Mouse (Mus musculus) liver, adult (tissue): ENCODE results near the gene Klf3.
A peak's percentile ranks its signal among the peaks of the same experiment; 100 is the strongest.

Experiments used
- GATA4 ChIP-seq: IDR thresholded peaks from 2 replicates; pipeline ENCODE4 v1.6.1; 2014; ENCODE audit warnings: mild to moderate bottlenecking, low read length; ENCODE audit not compliant: insufficient replicate concordance

Gene Klf3

GRCm38 (mm10) chr5:64805873-64806505, 2.8 kb downstream of the Klf3 start:
- 0 out of 2 replicates have a peak, but pooled peaks have one; percentile 58 for TF ChIP-seq GATA4

GRCm38 (mm10) chr5:64806600-64806999, 3.4 kb downstream of the Klf3 start:
- TF ChIP-seq GATA4: no peak

GRCm38 (mm10) chr5:64807159-64807558, 4.0 kb downstream of the Klf3 start:
- TF ChIP-seq GATA4: no peak

DNA sequence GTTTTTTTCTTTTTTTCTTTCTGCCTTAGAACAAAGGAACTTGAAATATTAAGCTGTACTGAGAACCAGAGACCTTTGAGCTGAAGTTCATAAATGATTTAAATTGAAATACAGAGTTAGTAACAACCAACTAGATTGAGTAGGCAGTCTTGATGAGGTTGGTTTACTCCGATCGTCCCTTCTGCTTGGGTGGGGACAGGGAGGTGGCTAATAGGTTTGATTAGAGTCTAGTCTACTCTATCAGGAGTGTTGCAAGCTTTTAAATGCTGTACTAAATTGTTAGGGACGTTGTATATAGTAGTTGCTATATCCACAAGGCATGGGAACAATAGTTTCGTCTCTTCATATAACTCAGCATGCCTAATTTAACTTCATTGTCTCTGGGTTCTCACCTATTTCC, 4.4 kb downstream of the Klf3 start:
- TF ChIP-seq GATA4: no peak

- TF ChIP-seq GATA4: peak; percentile 91
Measured at GRCm38 (mm10) chr5:64808106-64809010, 5.2 kb downstream of the Klf3 start.

DNA sequence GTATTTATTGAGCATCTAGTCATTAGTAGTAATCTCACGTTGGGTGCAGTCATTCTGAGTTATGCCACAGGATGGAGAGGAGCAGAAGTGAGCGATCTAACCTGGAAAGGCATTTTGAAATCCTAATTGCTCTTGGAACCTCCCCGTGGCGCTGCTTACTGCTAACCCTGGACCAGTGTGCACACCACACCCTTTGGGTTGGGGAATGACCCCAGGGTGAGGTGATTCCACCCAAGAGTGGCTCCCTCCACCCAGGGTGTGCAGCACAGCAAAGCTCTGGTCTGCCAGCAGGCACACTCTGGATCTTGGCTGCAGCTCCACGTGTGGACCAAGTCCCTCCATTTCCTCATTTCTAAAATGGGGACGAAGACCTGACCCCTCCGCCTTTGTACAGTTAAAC, 6.1 kb downstream of the Klf3 start:
- no peak for TF ChIP-seq GATA4

GRCm38 (mm10) chr5:64809864-64810263, 6.7 kb downstream of the Klf3 start:
- TF ChIP-seq GATA4: no peak

- no peak for TF ChIP-seq GATA4
Measured at GRCm38 (mm10) chr5:64810860-64811499, 7.8 kb downstream of the Klf3 start.

- TF ChIP-seq GATA4: no peak
Measured at GRCm38 (mm10) chr5:64811500-64812123, 8.4 kb downstream of the Klf3 start.

DNA sequence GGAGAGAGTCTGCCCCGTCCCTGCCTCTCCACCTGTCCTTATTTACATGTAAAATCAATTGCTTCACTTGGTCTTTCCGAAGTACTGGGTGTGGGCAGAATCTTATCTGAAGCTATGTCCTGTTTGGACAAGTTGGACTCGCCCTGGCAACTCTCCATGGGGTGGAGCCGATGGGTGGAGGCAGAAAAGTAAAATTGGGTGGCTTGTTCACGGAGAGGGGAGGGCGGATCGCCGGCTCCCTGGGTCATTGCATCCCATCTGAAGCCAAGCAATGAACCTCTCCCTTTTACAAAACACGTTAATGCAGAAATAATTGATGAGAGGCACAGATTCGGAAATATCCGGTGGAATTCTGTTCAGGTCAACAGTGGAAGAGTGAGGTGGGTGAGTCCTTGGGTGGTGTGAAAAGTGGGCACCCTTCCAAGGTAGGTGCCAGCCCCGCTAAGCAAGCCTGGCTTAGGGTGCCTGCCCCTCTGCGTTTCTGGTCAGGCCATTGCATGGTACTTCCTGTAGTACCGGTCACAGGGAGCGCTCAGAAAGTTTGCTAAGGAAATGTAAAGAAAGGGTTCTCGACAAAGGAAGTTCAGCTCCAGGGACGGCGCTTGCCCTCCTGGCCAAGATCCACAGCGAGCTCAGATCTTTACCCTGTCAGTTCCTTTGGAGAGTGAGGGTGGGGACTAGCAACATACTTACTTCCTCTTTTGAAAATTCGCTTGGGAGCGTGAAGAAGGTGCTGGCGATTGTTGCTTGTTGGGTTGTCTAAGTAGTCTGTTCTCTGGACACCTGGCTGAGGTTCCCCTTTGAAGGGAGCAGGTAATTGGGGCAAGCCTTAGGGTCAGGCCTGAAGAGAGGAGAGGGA, 9.2 kb downstream of the Klf3 start:
- TF ChIP-seq GATA4: peak; percentile 94; the same call in 1 of the 2 replicates

DNA sequence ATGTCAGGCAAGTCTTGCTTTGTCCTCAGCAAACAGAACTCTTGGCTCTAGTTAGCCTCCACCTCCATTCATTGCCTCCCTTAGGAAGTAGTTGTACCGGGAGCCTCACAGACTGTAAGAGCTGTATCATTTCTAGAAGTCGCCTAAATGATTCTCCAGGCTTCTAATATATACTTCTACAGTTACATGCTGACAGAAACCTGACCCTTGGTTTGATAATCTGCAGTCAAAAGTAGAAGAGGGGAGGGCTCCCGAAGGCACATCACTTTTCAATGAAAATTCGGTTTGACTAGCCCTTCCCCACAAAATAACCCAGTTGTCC, 9.8 kb downstream of the Klf3 start:
- TF ChIP-seq GATA4: no peak

DNA sequence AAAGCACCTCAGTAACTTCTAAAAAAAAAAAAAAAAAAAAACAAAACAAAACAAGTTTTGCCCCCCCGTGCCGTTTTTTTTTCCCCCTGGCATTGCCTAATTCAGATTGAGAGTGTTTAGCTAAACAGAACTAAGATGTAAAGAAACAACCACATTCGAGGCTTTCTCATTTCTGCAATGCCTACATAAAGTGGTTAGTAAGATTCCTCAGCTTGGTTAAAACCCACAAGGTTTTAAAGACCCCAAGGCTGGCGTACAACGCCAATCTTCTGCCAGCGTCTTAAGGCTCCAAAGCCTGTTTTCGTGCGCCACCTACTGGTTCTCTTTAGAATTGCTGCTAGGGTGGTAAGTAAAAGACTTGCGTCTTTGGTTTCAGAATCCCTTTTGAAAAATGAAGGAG, 10.2 kb downstream of the Klf3 start:
- no peak for TF ChIP-seq GATA4

- TF ChIP-seq GATA4: no peak
Measured at GRCm38 (mm10) chr5:64814416-64814815, 11.2 kb downstream of the Klf3 start.

DNA sequence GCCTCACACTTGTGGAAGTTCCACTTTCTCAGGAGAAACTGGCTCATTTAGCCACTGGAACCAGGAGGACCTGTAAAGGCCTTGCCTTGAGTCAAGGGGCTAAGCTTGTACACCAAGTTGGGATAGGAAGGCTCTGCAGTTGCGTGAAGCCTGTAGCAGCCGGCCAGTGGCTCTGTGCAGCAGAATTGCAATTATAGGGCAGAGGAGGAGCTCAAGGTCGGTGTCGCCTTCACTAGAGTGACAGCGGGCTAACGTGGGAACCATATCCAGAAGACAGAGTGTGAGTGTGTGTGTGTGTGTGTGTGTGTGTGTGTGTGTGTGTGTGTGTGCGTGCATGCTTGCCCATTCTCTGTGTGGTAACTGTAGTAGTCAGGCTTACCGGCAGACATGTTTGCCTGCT, 12.4 kb downstream of the Klf3 start:
- TF ChIP-seq GATA4: no peak

DNA sequence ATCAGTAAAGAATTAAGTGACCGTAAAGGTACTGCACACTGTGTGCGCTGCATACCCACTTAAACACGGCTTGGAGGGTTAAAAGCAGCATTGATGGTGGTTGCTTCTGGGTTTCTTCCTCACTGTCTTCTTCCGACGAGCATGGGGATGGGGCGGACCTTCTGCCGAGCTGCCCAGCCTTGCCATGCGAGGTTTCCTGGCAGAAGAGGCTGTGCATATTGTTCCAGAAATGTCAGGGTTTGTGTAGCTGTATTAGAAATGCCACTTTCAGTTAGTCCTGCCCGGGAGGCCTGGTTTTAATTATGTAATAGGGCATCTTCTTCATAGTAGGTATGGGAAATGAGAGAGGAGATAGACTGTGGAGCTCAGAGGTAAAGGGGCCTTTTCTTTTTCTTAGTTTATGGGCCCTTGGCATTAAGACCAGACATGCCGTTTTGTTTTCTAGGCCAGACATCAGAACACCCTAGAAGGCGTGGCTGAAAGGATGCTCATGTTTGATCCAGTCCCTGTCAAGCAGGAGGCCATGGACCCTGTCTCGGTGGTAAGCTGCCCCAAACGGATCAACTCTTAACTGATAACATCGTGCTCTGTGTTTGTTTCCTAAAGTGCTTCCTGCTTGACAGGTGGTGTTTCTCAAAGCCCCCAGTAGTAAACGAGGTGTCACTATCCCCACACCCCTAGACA, 13.2 kb downstream of the Klf3 start:
- no peak for TF ChIP-seq GATA4

DNA sequence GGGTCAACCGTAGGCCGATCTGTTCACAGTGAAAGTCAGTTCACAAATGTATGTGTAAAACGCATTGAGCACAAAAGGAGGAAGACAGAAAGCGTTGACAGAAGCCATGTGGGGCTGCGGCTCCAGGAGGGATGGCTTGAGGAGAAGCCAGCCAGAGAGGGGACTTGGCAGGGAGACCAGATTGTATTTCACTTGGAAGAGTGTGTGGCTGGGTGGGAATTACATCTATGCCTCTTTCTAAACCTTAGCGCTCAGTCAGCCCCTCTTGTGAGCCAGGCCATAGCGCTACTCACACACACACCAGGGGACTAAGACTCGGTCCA, 13.7 kb downstream of the Klf3 start:
- TF ChIP-seq GATA4: no peak
